Mouse (Mus musculus) myocyte (in vitro differentiated cells): ENCODE results near the gene Gnl2. TPM values are rescaled to one million over a fixed set of nuclear protein-coding genes. Genes with fewer than 3 reads are reported as not detected.

Source experiments
- H3K27me3 ChIP-seq: one replicate; pipeline ENCODE4 v1.6.1; 2011; ENCODE audit not compliant: control insufficient read depth, insufficient read depth, insufficient read length
- H3K36me3 ChIP-seq: one replicate; pipeline ENCODE4 v1.6.1; 2011; ENCODE audit not compliant: control insufficient read depth, insufficient read depth
- H3K4me2 ChIP-seq: one replicate; pipeline ENCODE4 v1.6.1; 2011; ENCODE audit warnings: low read depth, control low read depth
- H3K4me3 ChIP-seq: one replicate; pipeline ENCODE4 v1.5.1; 2011; ENCODE audit warnings: mild to moderate bottlenecking, control low read depth, moderate library complexity
- H3K79me2 ChIP-seq: one replicate; pipeline ENCODE4 v1.6.1; 2011; ENCODE audit not compliant: control insufficient read depth, insufficient read depth
- H3ac ChIP-seq: one replicate; pipeline ENCODE4 v1.6.1; 2011; ENCODE audit not compliant: control insufficient read depth, insufficient read length
- CEBPB ChIP-seq: IDR thresholded peaks from 2 replicates; pipeline ENCODE4 v1.6.1; 2011; ENCODE audit warnings: mild to moderate bottlenecking, moderate library complexity; ENCODE audit not compliant: poor library complexity, insufficient read depth, severe bottlenecking
- E2F4 ChIP-seq: IDR thresholded peaks from one replicate; pipeline ENCODE4 v1.6.1; 2011; ENCODE audit warnings: mild to moderate bottlenecking, control low read depth, moderate library complexity; ENCODE audit not compliant: insufficient read depth
- MAX ChIP-seq: IDR thresholded peaks from one replicate; pipeline ENCODE4 v1.6.1; 2011; ENCODE audit warnings: low read depth, mild to moderate bottlenecking, control low read depth
- MYOD1 ChIP-seq, 3 experiments: IDR thresholded peaks; one replicate each; pipeline ENCODE4 v1.6.1; 2011; ENCODE audit warnings: control low read depth in 2 of 3, low read depth in 2 of 3, mild to moderate bottlenecking in 2 of 3, moderate library complexity in 1 of 3; ENCODE audit not compliant: insufficient read length in 2 of 3, control insufficient read depth in 1 of 3
- MYOG ChIP-seq, 3 experiments: IDR thresholded peaks; one replicate each; pipeline ENCODE4 v1.6.1; 2011; ENCODE audit warnings: control low read depth in 2 of 3, low read depth in 2 of 3, mild to moderate bottlenecking in 2 of 3; ENCODE audit not compliant: insufficient read length in 2 of 3, control insufficient read depth in 1 of 3, insufficient read depth in 1 of 3
- POLR2A ChIP-seq: IDR thresholded peaks from one replicate; pipeline ENCODE4 v1.6.1; 2011; ENCODE audit warnings: low read depth, mild to moderate bottlenecking, control low read depth, moderate library complexity; ENCODE audit not compliant: insufficient read length
- POLR2AphosphoS2 ChIP-seq: IDR thresholded peaks from one replicate; pipeline ENCODE4 v1.6.1; 2011; ENCODE audit warnings: low read depth, control low read depth; ENCODE audit not compliant: insufficient read length
- REST ChIP-seq: IDR thresholded peaks from one replicate; pipeline ENCODE4 v1.6.1; 2011; ENCODE audit warnings: mild to moderate bottlenecking, control low read depth, moderate library complexity; ENCODE audit not compliant: insufficient read depth, insufficient read length
- SRF ChIP-seq: IDR thresholded peaks from one replicate; pipeline ENCODE4 v1.6.1; 2011; ENCODE audit warnings: low read depth; ENCODE audit not compliant: control insufficient read depth, insufficient read length
- TCF12 ChIP-seq: IDR thresholded peaks from one replicate; pipeline ENCODE4 v1.6.1; 2011; ENCODE audit warnings: mild to moderate bottlenecking, control low read depth; ENCODE audit not compliant: poor library complexity, insufficient read depth, severe bottlenecking
- TCF3 ChIP-seq: IDR thresholded peaks from one replicate; pipeline ENCODE4 v1.6.1; 2011; ENCODE audit warnings: low read depth, control low read depth; ENCODE audit not compliant: insufficient read length
- USF1 ChIP-seq: IDR thresholded peaks from one replicate; pipeline ENCODE4 v1.6.1; 2011; ENCODE audit warnings: low read depth, mild to moderate bottlenecking, control low read depth, moderate library complexity
- polyA plus RNA-seq: library from polyadenylated mRNA; unstranded; fragments of >200 nt; fragmentation: generic; extraction: Trizol; gene quantifications from one replicate; pipeline ENCODE4 v1.2.1, GENCODE M21; 2012; ENCODE audit warnings: missing spikeins

The Gnl2 gene
- polyA plus RNA-seq, 1 experiment: 27.0 TPM

DNA sequence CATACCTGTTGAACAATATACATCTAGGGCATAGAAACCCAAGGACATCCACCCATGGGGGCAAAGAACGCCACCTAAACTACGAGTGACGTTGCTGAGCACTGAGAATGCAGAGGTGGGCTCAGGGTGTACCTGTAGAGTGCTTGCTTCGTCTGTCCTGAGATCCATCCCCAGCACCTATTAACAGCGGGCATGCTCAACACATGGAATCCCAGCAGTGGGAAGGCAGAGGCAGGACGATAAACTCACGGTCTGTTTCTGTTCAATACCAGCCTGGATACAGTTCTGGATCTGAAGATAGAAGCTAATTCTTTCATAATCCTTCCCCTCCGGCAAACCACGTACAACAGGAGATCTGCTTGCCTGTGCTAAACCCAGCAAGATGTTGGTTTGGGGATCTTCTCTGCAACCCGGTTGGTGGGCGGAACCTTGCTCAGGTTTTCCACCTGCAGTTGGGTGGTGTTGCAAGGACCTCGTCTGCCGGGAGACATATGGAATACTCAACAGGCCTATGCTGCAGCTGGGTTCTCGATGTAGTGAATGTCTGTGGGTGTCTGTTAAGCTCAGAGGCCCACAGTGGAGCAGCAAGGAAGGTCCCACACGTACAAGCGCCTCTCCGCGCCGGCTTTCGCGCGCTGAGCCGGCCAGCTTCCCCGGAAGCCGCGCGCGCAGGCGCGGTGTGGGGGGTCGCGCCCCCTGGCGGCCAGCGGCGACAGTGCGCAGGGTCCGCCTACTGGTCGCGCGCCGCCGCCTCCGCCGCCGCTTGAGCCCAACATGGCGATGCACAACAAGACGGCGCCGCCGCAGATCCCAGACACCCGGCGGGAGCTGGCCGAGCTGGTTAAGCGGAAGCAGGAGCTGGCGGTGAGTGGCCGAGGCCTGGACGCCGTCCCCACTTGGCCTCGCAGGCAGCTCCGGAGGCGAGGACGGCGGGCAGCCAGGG lies 68.3 kb downstream of the Gnl2 start, which contains the start of gene Meaf6:
Gene Meaf6 (plus strand): TSS at position 732 of the 943 bp plus-strand sequence.
- Histone ChIP-seq H3K27me3 (no peaks in the 10 kb centered on the region), H3K4me2 (peak within 1 kb of the TSS; percentile 98), H3K4me3 (peak within 1 kb of the TSS; percentile 48), H3ac (peak within 1 kb of the TSS; percentile 64), H3K36me3 (peaks cover 5% of the 10 kb centered on the region), H3K79me2 (peaks cover 4% of the 10 kb centered on the region)
- TF ChIP-seq E2F4 (peak; percentile 62), MYOD1 (IDR thresholded peaks at IDR 0.05; ENCODE audit: control insufficient read depth in 1 of 3, insufficient read length in 2 of 3, low read depth in 2 of 3) (peak in 1 of 3 experiments; percentile 48), TCF12 (no peak), SRF (peak; percentile 67), MYOG (IDR thresholded peaks at IDR 0.05; ENCODE audit: control insufficient read depth in 1 of 3, insufficient read depth in 1 of 3, insufficient read length in 2 of 3, low read depth in 2 of 3) (peak in 1 of 3 experiments; percentile 58), MAX (no peak), USF1 (no peak), POLR2AphosphoS2 (peak; percentile 76), REST (no peak), POLR2A (peak; percentile 82), CEBPB (no peak), TCF3 (no peak)

DNA sequence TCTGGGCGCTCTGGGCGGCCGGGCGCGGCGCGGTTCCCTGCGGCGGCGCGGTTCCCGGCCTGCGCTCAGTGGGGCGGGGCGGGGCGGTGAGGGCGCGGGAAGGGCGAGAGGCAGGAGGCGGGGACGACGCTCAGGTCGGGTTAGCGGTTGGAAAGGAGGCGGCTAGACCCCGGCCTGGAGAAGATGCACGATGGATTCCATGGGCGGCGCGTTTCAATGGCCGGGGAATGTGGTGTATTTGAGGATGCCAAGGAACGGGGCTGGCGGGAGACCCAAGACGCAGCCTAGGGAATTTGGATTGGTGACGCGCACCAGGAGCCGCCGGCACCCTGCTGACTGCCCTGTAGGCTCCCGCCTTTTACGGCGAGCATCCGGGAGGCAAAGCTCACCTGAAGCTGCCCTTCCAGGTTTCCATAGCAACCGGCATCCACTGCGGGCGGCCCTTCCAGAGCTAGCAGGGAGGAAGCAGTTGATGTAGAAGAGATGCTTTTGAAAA lies 69.0 kb downstream of the Gnl2 start:
- peaks cover 4% of the 10 kb centered on the region for H3K79me2 ChIP-seq
- no peaks in the 10 kb centered on the region for H3K27me3 ChIP-seq
- H3K4me3 ChIP-seq: peak overlapping the region; percentile 48
- H3ac ChIP-seq: peak overlapping the region; percentile 64
- peak overlapping the region; percentile 86 for H3K4me2 ChIP-seq
- TF ChIP-seq SRF (peak; percentile 2), MYOD1 (IDR thresholded peaks at IDR 0.05; ENCODE audit: control insufficient read depth in 1 of 3, insufficient read length in 2 of 3, low read depth in 2 of 3) (no peak), USF1 (no peak), CEBPB (no peak), MAX (no peak), TCF3 (no peak)
- H3K36me3 ChIP-seq: peaks cover 5% of the 10 kb centered on the region

DNA sequence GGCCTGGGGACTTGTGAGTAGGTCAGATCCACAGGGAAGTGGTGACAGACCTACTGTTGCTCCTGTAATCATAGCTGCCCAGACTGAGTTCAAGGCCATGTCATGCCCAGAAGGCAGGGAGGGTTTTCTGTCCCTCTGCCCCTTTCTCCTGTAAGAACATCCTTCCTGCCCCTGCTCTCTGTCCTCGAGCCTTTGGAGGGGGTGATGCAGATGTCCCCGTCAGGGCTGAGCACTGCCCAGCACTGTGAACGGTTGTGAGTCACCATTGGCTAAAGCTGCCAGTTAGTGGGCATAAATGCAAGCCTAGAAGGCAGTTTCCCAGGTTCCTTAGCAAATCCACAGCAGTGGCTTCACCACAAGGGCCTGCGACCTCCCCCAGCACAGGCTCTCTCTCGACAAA lies 76.6 kb downstream of the Gnl2 start:
- no peak overlapping the region for H3K4me2 ChIP-seq
- no peak for TF ChIP-seq MAX
- TF ChIP-seq SRF: no peak
- no peak for TF ChIP-seq TCF3
- no peak for TF ChIP-seq MYOG (IDR thresholded peaks at IDR 0.05; ENCODE audit: control insufficient read depth in 1 of 3, insufficient read depth in 1 of 3, insufficient read length in 2 of 3, low read depth in 2 of 3)
- H3K79me2 ChIP-seq: no peaks in the 10 kb centered on the region
- H3K36me3 ChIP-seq: peaks cover 5% of the 10 kb centered on the region
- H3K4me3 ChIP-seq: no peak overlapping the region
- no peaks in the 10 kb centered on the region for H3K27me3 ChIP-seq
- H3ac ChIP-seq: no peak overlapping the region

DNA sequence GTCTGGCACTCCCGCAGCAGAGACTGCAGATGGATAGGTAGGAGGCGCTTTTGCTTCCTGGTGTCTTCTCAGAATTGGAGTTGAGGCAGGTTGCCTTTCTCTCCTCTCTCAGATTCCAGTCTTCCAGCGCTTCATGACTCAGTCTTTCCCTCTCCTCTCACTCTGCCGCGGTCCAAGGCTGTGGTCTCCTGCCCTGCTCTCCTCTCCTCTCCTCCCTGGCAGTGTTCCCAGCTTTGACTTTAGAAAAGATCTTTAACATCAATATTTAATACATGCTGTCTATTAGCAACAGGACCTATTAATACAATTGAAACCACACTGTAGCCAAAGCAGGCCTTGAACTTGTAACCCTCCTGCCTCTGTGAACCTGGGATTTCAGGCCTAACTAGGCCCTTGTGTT lies 79.7 kb downstream of the Gnl2 start:
- Histone ChIP-seq H3K27me3 (no peaks in the 10 kb centered on the region), H3K4me2 (no peak overlapping the region), H3K79me2 (no peaks in the 10 kb centered on the region), H3K4me3 (no peak overlapping the region), H3ac (no peak overlapping the region), H3K36me3 (peaks cover 5% of the 10 kb centered on the region)
- TF ChIP-seq SRF (no peak), MAX (no peak), REST (no peak), POLR2AphosphoS2 (no peak), CEBPB (no peak), TCF12 (no peak), POLR2A (no peak), TCF3 (no peak), MYOD1 (IDR thresholded peaks at IDR 0.05; ENCODE audit: control insufficient read depth in 1 of 3, insufficient read length in 2 of 3, low read depth in 2 of 3) (no peak), USF1 (no peak), E2F4 (no peak), MYOG (IDR thresholded peaks at IDR 0.05; ENCODE audit: control insufficient read depth in 1 of 3, insufficient read depth in 1 of 3, insufficient read length in 2 of 3, low read depth in 2 of 3) (no peak)
